Mouse (Mus musculus): ENCODE data around the gene Cracr2b. TPM values are rescaled to one million over a fixed set of nuclear protein-coding genes. Genes with fewer than 3 reads are reported as not detected.

The Cracr2b gene
- polyA plus RNA-seq, 1 experiment from 2014 or later = 4.6 TPM

GRCm38 (mm10) chr7:141493729-141494128 is 32.8 kb downstream of the Cracr2b start:
- Histone ChIP-seq H3K9ac (replicated peaks; ENCODE audit: low read length) (no peak overlapping the region), H3K4me3 (replicated peaks; ENCODE audit: low read depth, low read length) (no peak overlapping the region), H3K4me2 (ENCODE audit: low read length) (no peak overlapping the region), H3K4me1 (ENCODE audit: control insufficient read depth, insufficient read depth, low read length) (no peaks in the 10 kb centered on the region), H3K9me3 (ENCODE audit: control insufficient read depth, low read length) (no peaks in the 10 kb centered on the region), H3K27ac (replicated peaks; ENCODE audit: low read depth, low read length) (no peak overlapping the region), H3K36me3 (ENCODE audit: control insufficient read depth, insufficient read depth, low read length) (peaks cover 39% of the 10 kb centered on the region; the same call in 1 of the 2 replicates), H3K27me3 (ENCODE audit: control insufficient read depth, insufficient read depth, low read length) (no peaks in the 10 kb centered on the region)
- DNase-seq (no peak), ATAC-seq (ENCODE audit: low FRiP score, low TSS enrichment) (no peak)
- WGBS = 92% methylated on average over 1 of the region's 1 CpGs

- DNase-seq (no peak), ATAC-seq (ENCODE audit: low FRiP score, low TSS enrichment) (no peak)
- WGBS = 80% methylated on average over 2 of the region's 2 CpGs
- no peaks in the 10 kb centered on the region for H3K4me1 ChIP-seq (ENCODE audit: control insufficient read depth, insufficient read depth, low read length)
- peaks cover 49% of the 10 kb centered on the region for H3K36me3 ChIP-seq (ENCODE audit: control insufficient read depth, insufficient read depth, low read length)
- no peak overlapping the region for H3K27ac ChIP-seq (replicated peaks; ENCODE audit: low read depth, low read length)
- H3K9me3 ChIP-seq (ENCODE audit: control insufficient read depth, low read length) = no peaks in the 10 kb centered on the region
- no peak overlapping the region for H3K9ac ChIP-seq (replicated peaks; ENCODE audit: low read length)
- H3K4me2 ChIP-seq (ENCODE audit: low read length) = no peak overlapping the region
- H3K4me3 ChIP-seq (replicated peaks; ENCODE audit: low read depth, low read length) = no peak overlapping the region
- no peaks in the 10 kb centered on the region for H3K27me3 ChIP-seq (ENCODE audit: control insufficient read depth, insufficient read depth, low read length)
Measured at GRCm38 (mm10) chr7:141495379-141495778, 34.5 kb downstream of the Cracr2b start.

- 89% methylated on average over 4 of the region's 4 CpGs for WGBS
- ATAC-seq (ENCODE audit: low FRiP score, low TSS enrichment) (no peak), DNase-seq (no peak)
- Histone ChIP-seq H3K36me3 (ENCODE audit: control insufficient read depth, insufficient read depth, low read length) (peaks cover 45% of the 10 kb centered on the region), H3K9ac (replicated peaks; ENCODE audit: low read length) (no peak overlapping the region), H3K4me3 (replicated peaks; ENCODE audit: low read depth, low read length) (no peak overlapping the region), H3K9me3 (ENCODE audit: control insufficient read depth, low read length) (no peaks in the 10 kb centered on the region), H3K4me1 (ENCODE audit: control insufficient read depth, insufficient read depth, low read length) (no peaks in the 10 kb centered on the region), H3K4me2 (ENCODE audit: low read length) (no peak overlapping the region), H3K27ac (replicated peaks; ENCODE audit: low read depth, low read length) (no peak overlapping the region), H3K27me3 (ENCODE audit: control insufficient read depth, insufficient read depth, low read length) (no peaks in the 10 kb centered on the region)
Measured at GRCm38 (mm10) chr7:141495940-141496339, 35.0 kb downstream of the Cracr2b start.

- ATAC-seq (ENCODE audit: low FRiP score, low TSS enrichment) = no peak
- H3K4me1 ChIP-seq (ENCODE audit: control insufficient read depth, insufficient read depth, low read length) = no peaks in the 10 kb centered on the region
- H3K4me2 ChIP-seq (ENCODE audit: low read length) = no peak overlapping the region
- no peak overlapping the region for H3K4me3 ChIP-seq (replicated peaks; ENCODE audit: low read depth, low read length)
- H3K36me3 ChIP-seq (ENCODE audit: control insufficient read depth, insufficient read depth, low read length) = peaks cover 42% of the 10 kb centered on the region
- H3K27me3 ChIP-seq (ENCODE audit: control insufficient read depth, insufficient read depth, low read length) = no peaks in the 10 kb centered on the region
- WGBS = 95% methylated on average over 3 of the region's 3 CpGs
- H3K9me3 ChIP-seq (ENCODE audit: control insufficient read depth, low read length) = no peaks in the 10 kb centered on the region
- no peak overlapping the region for H3K27ac ChIP-seq (replicated peaks; ENCODE audit: low read depth, low read length)
- DNase-seq = no peak
- no peak overlapping the region for H3K9ac ChIP-seq (replicated peaks; ENCODE audit: low read length)
Measured at GRCm38 (mm10) chr7:141497600-141497999, 36.7 kb downstream of the Cracr2b start.

- H3K27me3 ChIP-seq (ENCODE audit: control insufficient read depth, insufficient read depth, low read length) = no peaks in the 10 kb centered on the region
- H3K4me1 ChIP-seq (ENCODE audit: control insufficient read depth, insufficient read depth, low read length) = no peaks in the 10 kb centered on the region
- no peak for ATAC-seq (ENCODE audit: low FRiP score, low TSS enrichment)
- H3K27ac ChIP-seq (replicated peaks; ENCODE audit: low read depth, low read length) = no peak overlapping the region
- no peak overlapping the region for H3K4me2 ChIP-seq (ENCODE audit: low read length)
- 90% methylated on average over 7 of the region's 7 CpGs for WGBS
- no peak for DNase-seq
- no peak overlapping the region for H3K4me3 ChIP-seq (replicated peaks; ENCODE audit: low read depth, low read length)
- no peaks in the 10 kb centered on the region for H3K9me3 ChIP-seq (ENCODE audit: control insufficient read depth, low read length)
- H3K36me3 ChIP-seq (ENCODE audit: control insufficient read depth, insufficient read depth, low read length) = peaks cover 15% of the 10 kb centered on the region
- no peak overlapping the region for H3K9ac ChIP-seq (replicated peaks; ENCODE audit: low read length)
Measured at GRCm38 (mm10) chr7:141501820-141502555, 41.1 kb downstream of the Cracr2b start.

GRCm38 (mm10) chr7:141502556-141502905 is 41.6 kb downstream of the Cracr2b start:
- Histone ChIP-seq H3K4me2 (ENCODE audit: low read length) (no peak overlapping the region), H3K4me3 (replicated peaks; ENCODE audit: low read depth, low read length) (no peak overlapping the region), H3K9me3 (ENCODE audit: control insufficient read depth, low read length) (no peaks in the 10 kb centered on the region), H3K36me3 (ENCODE audit: control insufficient read depth, insufficient read depth, low read length) (peaks cover 13% of the 10 kb centered on the region), H3K4me1 (ENCODE audit: control insufficient read depth, insufficient read depth, low read length) (no peaks in the 10 kb centered on the region), H3K9ac (replicated peaks; ENCODE audit: low read length) (no peak overlapping the region), H3K27ac (replicated peaks; ENCODE audit: low read depth, low read length) (no peak overlapping the region), H3K27me3 (ENCODE audit: control insufficient read depth, insufficient read depth, low read length) (no peaks in the 10 kb centered on the region)
- ATAC-seq (ENCODE audit: low FRiP score, low TSS enrichment) (no peak), DNase-seq (no peak)
- 94% methylated on average over 5 of the region's 5 CpGs for WGBS

GRCm38 (mm10) chr7:141506278-141506677 is 45.4 kb downstream of the Cracr2b start:
- no peak for DNase-seq
- no peaks in the 10 kb centered on the region for H3K4me1 ChIP-seq (ENCODE audit: control insufficient read depth, insufficient read depth, low read length)
- H3K27ac ChIP-seq (replicated peaks; ENCODE audit: low read depth, low read length) = no peak overlapping the region
- no peaks in the 10 kb centered on the region for H3K27me3 ChIP-seq (ENCODE audit: control insufficient read depth, insufficient read depth, low read length)
- H3K9ac ChIP-seq (replicated peaks; ENCODE audit: low read length) = no peak overlapping the region
- peaks cover 16% of the 10 kb centered on the region for H3K36me3 ChIP-seq (ENCODE audit: control insufficient read depth, insufficient read depth, low read length)
- ATAC-seq (ENCODE audit: low FRiP score, low TSS enrichment) = no peak
- no peaks in the 10 kb centered on the region for H3K9me3 ChIP-seq (ENCODE audit: control insufficient read depth, low read length)
- 74% methylated on average over 2 of the region's 2 CpGs for WGBS
- H3K4me3 ChIP-seq (replicated peaks; ENCODE audit: low read depth, low read length) = no peak overlapping the region
- H3K4me2 ChIP-seq (ENCODE audit: low read length) = no peak overlapping the region

- ATAC-seq (ENCODE audit: low FRiP score, low TSS enrichment) = no peak
Measured at GRCm38 (mm10) chr7:141508160-141508559, 47.3 kb downstream of the Cracr2b start.

GRCm38 (mm10) chr7:141510196-141510595 is 49.3 kb downstream of the Cracr2b start:
- WGBS = 93% methylated on average over 5 of the region's 5 CpGs
- DNase-seq = no peak
- H3K4me1 ChIP-seq (ENCODE audit: control insufficient read depth, insufficient read depth, low read length) = no peaks in the 10 kb centered on the region

More at GRCm38 (mm10) chr7:141508160-141508559, 47.3 kb downstream of the Cracr2b start:
- Histone ChIP-seq H3K9me3 (ENCODE audit: control insufficient read depth, low read length) (no peaks in the 10 kb centered on the region), H3K27ac (replicated peaks; ENCODE audit: low read depth, low read length) (no peak overlapping the region; the same call in 1 of the 2 replicates), H3K4me1 (ENCODE audit: control insufficient read depth, insufficient read depth, low read length) (no peaks in the 10 kb centered on the region), H3K9ac (replicated peaks; ENCODE audit: low read length) (no peak overlapping the region), H3K27me3 (ENCODE audit: control insufficient read depth, insufficient read depth, low read length) (no peaks in the 10 kb centered on the region), H3K36me3 (ENCODE audit: control insufficient read depth, insufficient read depth, low read length) (peaks cover 24% of the 10 kb centered on the region; the same call in 1 of the 2 replicates), H3K4me2 (ENCODE audit: low read length) (no peak overlapping the region), H3K4me3 (replicated peaks; ENCODE audit: low read depth, low read length) (no peak overlapping the region)
- no peak for DNase-seq

More at GRCm38 (mm10) chr7:141510196-141510595, 49.3 kb downstream of the Cracr2b start:
- Histone ChIP-seq H3K27ac (replicated peaks; ENCODE audit: low read depth, low read length) (no peak overlapping the region), H3K4me2 (ENCODE audit: low read length) (no peak overlapping the region), H3K36me3 (ENCODE audit: control insufficient read depth, insufficient read depth, low read length) (peaks cover 35% of the 10 kb centered on the region), H3K9ac (replicated peaks; ENCODE audit: low read length) (no peak overlapping the region), H3K9me3 (ENCODE audit: control insufficient read depth, low read length) (no peaks in the 10 kb centered on the region), H3K27me3 (ENCODE audit: control insufficient read depth, insufficient read depth, low read length) (no peaks in the 10 kb centered on the region), H3K4me3 (replicated peaks; ENCODE audit: low read depth, low read length) (no peak overlapping the region)
- ATAC-seq (ENCODE audit: low FRiP score, low TSS enrichment) = no peak
